Comparison of ENCODE assay signal across 8 mouse cellular contexts in the genomic region with DNA sequence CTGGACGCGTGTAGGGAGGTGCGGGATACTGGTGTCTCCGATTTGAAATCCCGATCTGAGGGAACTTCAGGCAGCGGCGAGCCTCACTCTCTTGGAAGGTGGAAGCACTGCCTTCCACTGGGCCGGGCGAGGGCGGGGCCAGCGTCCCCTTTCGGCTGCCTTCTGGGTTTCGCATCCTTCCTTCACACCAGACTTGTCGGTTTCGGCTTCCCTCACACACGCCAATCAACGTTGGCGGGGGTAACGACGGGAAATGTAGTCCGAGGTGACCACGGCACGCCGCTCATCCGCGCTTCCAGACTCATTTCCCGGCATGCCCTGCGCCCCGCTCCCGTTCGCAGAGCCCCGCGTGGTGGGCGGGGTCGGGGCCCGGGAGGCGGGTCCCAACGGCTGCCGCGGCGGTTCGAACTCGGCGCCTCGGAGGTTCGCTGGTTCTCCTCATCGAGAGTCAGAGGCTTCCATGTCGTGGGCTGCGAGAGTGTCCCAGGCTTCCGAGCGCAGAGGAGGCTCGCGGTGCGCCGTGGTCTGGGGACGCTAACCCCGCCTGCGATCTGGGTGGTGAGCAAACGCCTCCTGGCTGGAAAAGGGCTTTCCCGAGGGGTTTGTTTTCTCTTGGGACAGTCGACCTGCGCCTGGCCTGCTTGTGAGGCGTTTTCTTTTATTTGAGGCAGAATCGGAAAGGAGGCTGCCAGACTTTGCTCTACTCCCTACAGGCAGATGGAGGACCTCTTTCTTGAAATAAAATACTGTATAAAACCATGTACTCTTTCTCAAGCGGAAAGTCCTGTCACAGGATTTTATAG. TPM values are rescaled to one million over a fixed set of nuclear protein-coding genes. Genes with fewer than 3 reads are reported as not detected.
DNase-seq lines count a peak whose midpoint lies in the region; ATAC-seq and TF ChIP-seq lines count a peak whose summit lies in the region.

A gene (minus strand): TSS at position 180 of the 803 bp plus-strand sequence.
A gene (plus strand): TSS at position 435 of the 803 bp plus-strand sequence.

- DNase-seq in G1E (ENCODE audit: low spot score), result peak; percentile 92
- DNase-seq in cerebellum, adult 18-20 months, result peak; percentile 99
- DNase-seq in heart, postnatal 36 days, result peak; percentile 95 to 98
- DNase-seq in layer of hippocampus, adult 2 months (ENCODE audit: low spot score in 2 of 2), result peak; percentile 97 to 98
- DNase-seq in lung, embryonic 14.5 days, result peak; percentile 99
- DNase-seq in thymus, adult 2 months, result peak; percentile 99

- H3K4me2 ChIP-seq in forebrain, embryonic 16.5 days (ENCODE audit: low read length), result peak within 1 kb of the TSS; percentile 69
- peak within 1 kb of the TSS; percentile 77 for H3K4me2 ChIP-seq in lung, embryonic 14.5 days

- peak within 1 kb of the TSS; percentile 100 for H3K4me3 ChIP-seq in G1E (ENCODE audit: low read depth, low read length)
- peak within 1 kb of the TSS; percentile 98 for H3K4me3 ChIP-seq in forebrain, embryonic 16.5 days (replicated peaks; ENCODE audit: low read length)
- H3K4me3 ChIP-seq in layer of hippocampus, adult 2 months, result peak within 1 kb of the TSS; percentile 95
- peak within 1 kb of the TSS; percentile 70 for H3K4me3 ChIP-seq in lung, embryonic 14.5 days (ENCODE audit: low read depth, low read length)
- H3K4me3 ChIP-seq in olfactory bulb, adult 2 months (ENCODE audit: insufficient read depth, low read depth, low read length), result peak within 1 kb of the TSS; percentile 73
- H3K4me3 ChIP-seq in thymus, adult 2 months (ENCODE audit: control insufficient read depth, insufficient read depth, low read length), result peak within 1 kb of the TSS; percentile 88

- TF ChIP-seq CTCF in G1E (IDR thresholded peaks at IDR 0.05; ENCODE audit: low read depth, low read length), result no peak
- TF ChIP-seq CTCF in layer of hippocampus, adult 2 months (conservative IDR thresholded peaks at IDR 0.05), result peak; percentile 61
- TF ChIP-seq CTCF in lung, embryonic 14.5 days (IDR thresholded peaks at IDR 0.05; ENCODE audit: low read depth), result peak; percentile 47
- no peak for TF ChIP-seq CTCF in olfactory bulb, adult 2 months (IDR thresholded peaks at IDR 0.05; ENCODE audit: insufficient read depth, low read depth, low read length)
- peak; percentile 71; the same call in 1 of the 2 replicates for TF ChIP-seq CTCF in thymus, adult 2 months (IDR thresholded peaks at IDR 0.05; ENCODE audit: borderline replicate concordance, control insufficient read depth, extremely low read depth, insufficient read depth, low read length, poor library complexity)

- peaks cover 18% of the 10 kb centered on the region for H3K4me1 ChIP-seq in G1E (ENCODE audit: insufficient read depth, low read depth, low read length)
- H3K4me1 ChIP-seq in forebrain, embryonic 16.5 days (replicated peaks; ENCODE audit: control insufficient read depth, insufficient read depth, low read length), result peaks cover 14% of the 10 kb centered on the region
- no peaks in the 10 kb centered on the region for H3K4me1 ChIP-seq in lung, embryonic 14.5 days (ENCODE audit: insufficient read depth)
- 0 out of 2 replicates have a peak, but pooled peaks cover 2% of the 10 kb centered on the region for H3K4me1 ChIP-seq in olfactory bulb, adult 2 months (ENCODE audit: control insufficient read depth, insufficient read depth, low read length)
- H3K4me1 ChIP-seq in thymus, adult 2 months (replicated peaks; ENCODE audit: control insufficient read depth, insufficient read depth, low read length), result peaks cover 6% of the 10 kb centered on the region

- under 1% methylated on average over 65 of the region's 65 CpGs for WGBS in forebrain, embryonic 16.5 days
- WGBS in lung, embryonic 14.5 days, result under 1% methylated on average over 61 of the region's 65 CpGs
- WGBS in olfactory bulb, adult 2 months, result under 1% methylated on average over 65 of the region's 65 CpGs
- under 1% methylated on average over 65 of the region's 65 CpGs for WGBS in thymus, adult 2 months

- peak within 1 kb of the TSS; percentile 82 for H3K27ac ChIP-seq in forebrain, embryonic 16.5 days (ENCODE audit: low read length)
- peak within 1 kb of the TSS; percentile 84 for H3K27ac ChIP-seq in layer of hippocampus, adult 2 months
- peak within 1 kb of the TSS; percentile 76 for H3K27ac ChIP-seq in lung, embryonic 14.5 days (ENCODE audit: low read depth)
- H3K27ac ChIP-seq in olfactory bulb, adult 2 months (ENCODE audit: insufficient read depth, low read depth, low read length), result peak within 1 kb of the TSS; percentile 7; the same call in 1 of the 2 replicates
- peak within 1 kb of the TSS; percentile 28 for H3K27ac ChIP-seq in thymus, adult 2 months (ENCODE audit: control insufficient read depth, insufficient read depth, low read length)

- ATAC-seq in G1E (ENCODE audit: extremely low read depth, insufficient number of reproducible peaks, low FRiP score, poor library complexity, severe bottlenecking), result peak; percentile 97
- ATAC-seq in forebrain, embryonic 16.5 days, result peak; percentile 99
- peak; percentile 99 for ATAC-seq in lung, embryonic 14.5 days (ENCODE audit: insufficient read depth)

- H3K27me3 ChIP-seq in G1E (ENCODE audit: insufficient read depth, low read length), result no peaks in the 10 kb centered on the region
- no peaks in the 10 kb centered on the region for H3K27me3 ChIP-seq in forebrain, embryonic 16.5 days (replicated peaks; ENCODE audit: control insufficient read depth, insufficient read depth, low read length)
- no peaks in the 10 kb centered on the region for H3K27me3 ChIP-seq in lung, embryonic 14.5 days (ENCODE audit: insufficient read depth, low read length)
- no peaks in the 10 kb centered on the region for H3K27me3 ChIP-seq in thymus, adult 2 months (ENCODE audit: control insufficient read depth, insufficient read depth, low read length)

- H3K9ac ChIP-seq in forebrain, embryonic 16.5 days (replicated peaks; ENCODE audit: low read depth, low read length), result peak within 1 kb of the TSS; percentile 80
- H3K9ac ChIP-seq in lung, embryonic 14.5 days, result peak within 1 kb of the TSS; percentile 77

- no peaks in the 10 kb centered on the region for H3K9me3 ChIP-seq in G1E (replicated peaks)
- H3K9me3 ChIP-seq in forebrain, embryonic 16.5 days (ENCODE audit: control insufficient read depth, low read length), result no peaks in the 10 kb centered on the region
- no peaks in the 10 kb centered on the region for H3K9me3 ChIP-seq in lung, embryonic 14.5 days (ENCODE audit: low read depth, low read length)

- intact Hi-C loops in heart, postnatal 36 days (cut with DNase I), result loop anchor here (1.0 to 10.0 kb wide), 6 partner anchors 67 to 532 kb away; a partner anchor contains a TSS

- no peak for TF ChIP-seq POLR2A in olfactory bulb, adult 2 months (IDR thresholded peaks at IDR 0.05; ENCODE audit: insufficient read depth, low read depth, low read length)
- peak; percentile 79 for TF ChIP-seq POLR2A in thymus, adult 2 months (IDR thresholded peaks at IDR 0.05; ENCODE audit: control insufficient read depth, extremely low read depth, insufficient read depth, low read length, poor library complexity)

- peaks cover 25% of the 10 kb centered on the region for H3K36me3 ChIP-seq in G1E (replicated peaks)
- no peaks in the 10 kb centered on the region for H3K36me3 ChIP-seq in forebrain, embryonic 16.5 days (ENCODE audit: control insufficient read depth, insufficient read depth)
- H3K36me3 ChIP-seq in lung, embryonic 14.5 days (ENCODE audit: insufficient read depth), result 0 out of 2 replicates have a peak, but pooled peaks cover 8% of the 10 kb centered on the region
- peaks cover 7% of the 10 kb centered on the region; the same call in 1 of the 2 replicates for H3K36me3 ChIP-seq in thymus, adult 2 months (ENCODE audit: control insufficient read depth, insufficient read depth, low read length)

RNA-seq across cellular contexts. Expression of the first gene that starts in this region (rescaled TPM):
- 40.3 and 43.8 TPM in 2 replicates for total RNA-seq in G1E (2014; fragmentation: Nextera tagmentation)
- 31.0 and 48.4 TPM in 2 replicates for total RNA-seq in G1E (2017)
- polyA plus RNA-seq in G1E (2012), result 31.8 and 43.3 TPM in 2 replicates
- polyA plus RNA-seq in forebrain, embryonic 16.5 days (2015; fragmentation: Nextera tagmentation; extraction: Ambion mirVana), result 21.0 and 24.3 TPM in 2 replicates
- total RNA-seq in heart, postnatal 36 days (2021), result 10 to 100 TPM; 26.7 to 34.9 TPM
- total RNA-seq in layer of hippocampus, adult 2 months (2021), result 10 to 100 TPM; 22.3 to 26.3 TPM
- 29.1 and 33.6 TPM in 2 replicates for polyA plus RNA-seq in lung, embryonic 14.5 days (2014; fragmentation: Nextera tagmentation; extraction: Ambion mirVana)
- polyA plus RNA-seq in olfactory bulb, adult 2 months (2012; ENCODE audit: insufficient read depth, insufficient read length, low replicate concordance, missing spikeins), result not detected in 2 replicates
- 120 and 133 TPM in 2 replicates for polyA plus RNA-seq in thymus, adult 2 months (2012; rRNA removed)

RNA-seq across cellular contexts. Expression of the second gene that starts in this region (rescaled TPM):
- 31.3 and 33.7 TPM in 2 replicates for total RNA-seq in G1E (2014; fragmentation: Nextera tagmentation)
- total RNA-seq in G1E (2017), result 13.5 and 17.4 TPM in 2 replicates
- polyA plus RNA-seq in G1E (2012), result 0.52 and 0.77 TPM in 2 replicates
- 5.0 and 5.7 TPM in 2 replicates for polyA plus RNA-seq in forebrain, embryonic 16.5 days (2015; fragmentation: Nextera tagmentation; extraction: Ambion mirVana)
- total RNA-seq in heart, postnatal 36 days (2021), result under 1 TPM; 0.24 to 0.56 TPM
- total RNA-seq in layer of hippocampus, adult 2 months (2021), result 1 to 10 TPM; 1.6 to 1.8 TPM
- 10.7 and 13.8 TPM in 2 replicates for polyA plus RNA-seq in lung, embryonic 14.5 days (2014; fragmentation: Nextera tagmentation; extraction: Ambion mirVana)
- polyA plus RNA-seq in olfactory bulb, adult 2 months (2012; ENCODE audit: insufficient read depth, insufficient read length, low replicate concordance, missing spikeins), result not detected in 2 replicates
- 0.43 and 0.59 TPM in 2 replicates for polyA plus RNA-seq in thymus, adult 2 months (2012; rRNA removed)

Comparison
In these comparisons a context has a peak if more than half of its experiments do, and no peak if none do; other contexts are left out.
1. Peak in every context shown above with its lines: DNase-seq, ATAC-seq, H3K4me3 ChIP-seq and H3K27ac ChIP-seq.
2. RNA of the second gene that starts in this region (total RNA-seq): 13.5 to 33.7 TPM in G1E; 1.6 to 1.8 TPM in layer of hippocampus, adult 2 months and 0.24 to 0.56 TPM in heart, postnatal 36 days; every median in the first group is over 4 times any median in the second.
3. RNA of the first gene that starts in this region (polyA plus RNA-seq): 120 to 133 TPM in thymus, adult 2 months, 31.8 to 43.3 TPM in G1E, 29.1 to 33.6 TPM in lung, embryonic 14.5 days and 21.0 to 24.3 TPM in forebrain, embryonic 16.5 days; not detected in olfactory bulb, adult 2 months; every median in the first group is over 10 times any median in the second.
4. CTCF ChIP-seq: peak in layer of hippocampus, adult 2 months (single experiment), lung, embryonic 14.5 days (single experiment) and thymus, adult 2 months (single experiment); none in G1E (single experiment) and olfactory bulb, adult 2 months (single experiment).
5. H3K27ac ChIP-seq: peak in every context shown above with its lines; median percentile 84 in layer of hippocampus, adult 2 months; 82 in forebrain, embryonic 16.5 days; 76 in lung, embryonic 14.5 days; 28 in thymus, adult 2 months; 7 in olfactory bulb, adult 2 months.